Mouse (Mus musculus) heart, postnatal 4 days (tissue): ENCODE measurements around the gene Nppb. TPM values are rescaled to one million over a fixed set of nuclear protein-coding genes. Genes with fewer than 3 reads are reported as not detected.
A peak's percentile ranks its signal among the peaks of the same experiment; 100 is the strongest.

Experiments
- DNase-seq: peaks from one replicate; pipeline ENCODE4 v3.0.0; 2021
- total RNA-seq, 2 experiments: library from RNA; stranded (reverse); gene quantifications; 2 replicates each; pipeline ENCODE4 v1.2.3; 2021

The Nppb gene
- total RNA-seq, result 100 to 1,000 TPM; 736 to 787 TPM

DNA sequence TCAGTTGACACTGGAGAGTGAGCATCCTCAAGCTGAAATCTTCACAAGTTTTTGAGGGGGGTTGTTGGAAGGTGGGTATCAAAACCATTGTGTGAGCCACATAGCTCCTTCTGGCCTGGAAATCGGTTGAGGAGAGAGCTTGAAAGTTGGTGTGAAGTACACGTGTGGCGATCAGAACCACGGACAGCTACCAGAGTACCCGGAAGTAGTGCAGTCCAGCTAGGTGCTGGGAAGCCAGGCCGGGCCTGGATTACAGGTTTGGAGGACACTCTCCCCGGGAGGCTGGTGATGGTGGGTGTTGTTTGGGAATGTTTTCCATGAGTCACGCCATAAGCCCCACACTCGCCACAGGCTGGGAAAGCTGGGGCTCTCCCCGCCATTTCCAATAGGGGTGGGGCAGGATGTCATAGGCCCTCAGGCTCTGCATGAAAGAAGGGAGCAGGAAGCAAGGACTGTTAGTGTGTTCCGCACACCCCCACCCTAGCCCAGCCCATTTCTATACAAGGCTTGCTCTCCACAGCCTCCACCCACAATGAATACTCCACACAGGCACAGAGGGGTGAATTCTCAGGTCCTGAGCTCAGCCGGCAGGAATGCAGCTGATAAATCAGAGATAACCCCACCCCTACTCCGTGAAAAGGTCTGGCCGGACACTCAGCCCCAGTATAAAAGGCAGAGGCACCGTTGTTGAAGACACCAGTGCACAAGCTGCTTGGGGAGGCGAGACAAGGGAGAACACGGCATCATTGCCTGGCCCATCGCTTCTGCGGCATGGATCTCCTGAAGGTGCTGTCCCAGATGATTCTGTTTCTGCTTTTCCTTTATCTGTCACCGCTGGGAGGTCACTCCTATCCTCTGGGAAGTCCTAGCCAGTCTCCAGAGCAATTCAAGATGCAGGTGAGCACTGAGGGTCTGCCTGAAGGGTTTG lies at the start of gene Nppb:
TSS of gene Nppb (plus strand) at position 584 of the 928 bp plus-strand sequence.
- peak; percentile 80 for DNase-seq

DNA sequence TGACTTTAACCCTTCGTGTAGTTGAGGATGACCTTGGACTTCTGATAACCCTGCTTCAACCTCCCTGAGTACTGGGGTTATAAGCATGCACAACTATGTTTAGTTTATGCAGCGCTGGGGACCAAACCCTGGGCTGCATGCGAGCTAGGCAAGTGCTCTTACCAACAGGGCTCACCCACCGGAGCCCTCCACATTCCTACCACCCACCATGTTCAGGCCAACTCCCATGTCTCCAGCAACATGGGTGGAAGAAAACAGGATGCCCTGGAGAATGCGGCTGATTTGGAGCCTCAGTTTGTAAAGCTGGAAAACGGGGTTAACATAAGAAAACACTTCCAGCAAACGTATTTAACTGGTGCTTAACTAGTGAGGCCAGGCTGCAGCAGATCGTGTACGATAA lies 49.7 kb upstream of the Nppb start:
- DNase-seq, result no peak

DNA sequence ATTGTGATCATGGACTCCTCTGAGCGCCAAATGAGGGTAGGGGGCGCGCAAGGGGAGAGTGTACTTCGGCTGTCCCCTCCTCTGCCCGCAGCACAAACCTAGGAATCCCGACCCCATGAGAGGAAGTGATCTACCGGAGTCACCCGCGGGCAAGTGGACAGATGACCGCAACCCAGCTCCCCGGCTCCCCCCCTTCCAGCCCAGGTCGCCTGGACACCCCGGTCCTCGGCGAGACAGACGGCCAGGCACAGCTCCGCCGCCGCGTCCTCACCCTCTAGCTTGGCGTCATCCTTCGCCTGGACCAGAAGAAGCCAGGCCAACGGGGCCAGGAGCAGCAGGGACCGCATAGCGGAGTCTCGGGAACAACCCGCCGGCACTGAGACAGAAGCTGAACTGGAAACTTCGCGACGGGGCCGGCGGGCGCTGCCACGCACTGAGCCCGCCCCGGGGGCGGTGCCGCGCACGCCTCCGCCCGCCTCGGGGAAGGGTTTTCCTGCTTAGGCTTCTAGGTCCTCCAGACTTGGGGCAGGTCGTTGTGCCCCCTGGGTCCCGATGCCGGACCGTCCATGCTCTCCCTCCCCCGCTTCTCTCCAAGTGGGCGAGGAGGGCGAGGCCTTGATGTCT lies 49.1 kb upstream of the Nppb start, which contains the start of gene Plod1:
TSS of gene Plod1 (minus strand) at position 437 of the 624 bp plus-strand sequence.
- DNase-seq, result peak; percentile 90

DNA sequence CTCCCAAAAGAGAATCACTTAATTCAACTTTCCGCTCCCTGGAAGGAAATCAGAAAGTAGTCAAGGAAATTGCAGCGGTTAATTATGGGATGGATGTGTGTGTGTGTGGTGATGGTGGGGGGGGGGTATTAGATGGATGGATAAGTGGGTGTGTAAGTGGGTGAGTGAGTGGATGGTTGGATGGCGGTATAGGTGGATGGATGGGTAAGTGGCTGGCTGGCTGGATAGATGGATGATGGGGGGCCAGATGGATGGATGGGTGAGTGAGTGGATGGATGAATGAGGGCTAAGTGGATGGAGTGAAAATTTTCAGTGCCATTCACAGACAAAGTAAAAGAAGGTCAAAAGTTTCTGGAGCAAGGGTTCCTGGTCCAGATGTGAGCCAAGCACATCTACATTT lies 48.6 kb upstream of the Nppb start:
- DNase-seq, result no peak

DNA sequence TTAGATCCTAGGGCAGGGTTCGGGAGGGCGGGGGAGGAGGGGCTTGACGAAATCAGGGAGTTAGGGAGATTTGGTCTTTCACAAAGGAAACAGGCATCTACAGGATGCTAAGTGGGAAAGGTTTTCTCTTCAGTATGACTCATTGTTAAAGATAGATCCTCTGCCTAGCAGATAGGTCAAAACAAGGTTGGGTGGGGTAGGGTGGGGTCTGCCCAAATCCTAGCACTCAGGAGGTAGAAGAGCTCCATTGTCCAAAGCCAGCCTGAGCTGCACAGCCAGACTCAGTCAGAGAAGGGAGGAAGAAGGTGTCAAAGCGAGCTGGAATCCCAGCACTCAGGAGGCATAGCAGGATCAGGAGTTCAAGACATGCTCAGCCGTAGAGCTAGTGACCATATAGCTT lies 48.1 kb upstream of the Nppb start:
- DNase-seq, result no peak

DNA sequence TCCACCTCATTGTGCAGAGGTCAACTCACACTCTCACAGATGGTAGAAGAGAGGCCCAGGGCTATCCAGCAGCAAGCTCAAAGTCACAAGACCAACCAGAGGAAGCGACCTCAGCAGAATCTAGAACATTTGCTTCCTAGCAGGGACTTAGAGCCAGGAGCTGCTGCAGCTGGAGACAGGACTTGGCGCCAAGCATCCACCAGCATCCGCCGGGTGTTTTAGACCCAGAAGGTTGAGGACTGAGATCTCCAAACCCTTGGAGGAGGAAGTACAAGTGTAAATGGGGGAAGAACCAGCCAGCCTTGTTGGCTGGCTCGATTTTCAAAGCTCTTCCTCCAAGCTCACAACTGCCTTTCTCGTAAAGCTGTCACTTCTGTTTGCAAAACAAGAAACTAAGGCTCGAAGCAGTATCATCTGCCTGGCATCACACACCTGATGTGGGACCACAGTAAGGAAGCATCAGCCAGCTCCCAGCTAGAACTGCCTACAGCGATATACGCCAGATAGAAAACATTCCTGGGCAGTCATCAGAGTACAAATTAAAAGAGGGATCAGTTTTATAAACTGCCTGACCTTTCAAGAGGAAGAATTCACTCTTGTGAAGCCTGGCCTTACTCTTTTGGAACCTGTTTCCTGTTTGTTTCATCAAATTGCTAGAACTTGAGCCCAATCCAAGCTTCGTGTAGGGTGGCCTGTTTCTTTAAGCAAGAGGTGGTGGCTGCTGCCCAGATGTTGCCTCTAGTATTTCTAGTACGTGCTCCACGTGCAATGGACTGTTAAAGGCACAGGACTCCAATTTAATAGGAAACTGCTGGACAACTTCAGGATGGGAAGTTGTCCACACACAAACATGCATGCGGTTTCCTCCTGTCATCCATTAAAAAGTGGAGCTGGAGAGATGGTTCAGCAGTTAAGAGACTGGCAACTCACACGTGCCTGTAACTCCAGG lies 47.2 kb upstream of the Nppb start:
- peak; percentile 61 for DNase-seq

DNA sequence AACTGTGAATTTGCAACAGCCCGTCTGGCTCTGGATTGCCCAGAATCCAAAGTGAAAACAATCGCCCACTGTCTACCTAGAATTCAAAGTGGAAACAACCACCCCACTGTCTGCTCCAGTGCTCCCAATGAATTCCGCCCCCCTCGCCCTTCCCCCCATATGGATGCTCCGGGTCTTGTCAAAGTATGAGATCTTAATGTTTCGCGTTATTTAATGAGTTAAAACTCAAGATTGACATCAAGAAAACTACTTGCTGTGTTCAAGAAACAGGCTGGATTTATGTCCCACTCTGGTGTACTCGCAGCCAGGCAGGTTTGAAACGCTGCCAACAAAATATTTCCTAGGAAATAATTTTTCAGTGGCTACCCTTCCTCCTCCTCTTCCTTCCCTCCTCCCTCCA lies 45.5 kb upstream of the Nppb start:
- no peak for DNase-seq

DNA sequence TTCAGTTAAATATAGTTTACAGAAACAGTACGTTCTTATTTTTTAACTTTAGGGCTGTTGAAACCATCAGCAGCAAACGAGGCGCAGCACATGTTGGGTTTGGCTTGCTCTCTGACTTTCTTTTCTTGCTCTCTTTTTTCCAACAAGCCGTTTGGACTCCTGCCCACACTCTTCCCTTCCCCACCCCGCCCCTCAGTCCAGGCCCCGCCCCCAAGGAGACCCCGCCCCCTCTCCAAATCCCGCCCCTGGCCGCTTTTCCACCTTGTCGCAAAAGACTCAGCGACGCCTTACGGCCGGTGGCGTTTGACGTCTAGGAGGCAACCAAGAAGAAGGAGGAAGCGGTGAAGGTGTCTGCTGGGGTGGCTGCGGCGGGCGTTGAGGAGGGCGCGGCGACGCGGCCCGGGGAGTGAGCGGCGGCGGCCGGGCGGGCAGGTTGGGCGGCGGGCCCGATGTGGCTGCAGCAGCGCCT lies 45.0 kb upstream of the Nppb start, which contains the start of gene 2510039O18Rik:
TSS of gene 2510039O18Rik (plus strand) at position 320 of the 469 bp plus-strand sequence.
- DNase-seq, result peak; percentile 90

DNA sequence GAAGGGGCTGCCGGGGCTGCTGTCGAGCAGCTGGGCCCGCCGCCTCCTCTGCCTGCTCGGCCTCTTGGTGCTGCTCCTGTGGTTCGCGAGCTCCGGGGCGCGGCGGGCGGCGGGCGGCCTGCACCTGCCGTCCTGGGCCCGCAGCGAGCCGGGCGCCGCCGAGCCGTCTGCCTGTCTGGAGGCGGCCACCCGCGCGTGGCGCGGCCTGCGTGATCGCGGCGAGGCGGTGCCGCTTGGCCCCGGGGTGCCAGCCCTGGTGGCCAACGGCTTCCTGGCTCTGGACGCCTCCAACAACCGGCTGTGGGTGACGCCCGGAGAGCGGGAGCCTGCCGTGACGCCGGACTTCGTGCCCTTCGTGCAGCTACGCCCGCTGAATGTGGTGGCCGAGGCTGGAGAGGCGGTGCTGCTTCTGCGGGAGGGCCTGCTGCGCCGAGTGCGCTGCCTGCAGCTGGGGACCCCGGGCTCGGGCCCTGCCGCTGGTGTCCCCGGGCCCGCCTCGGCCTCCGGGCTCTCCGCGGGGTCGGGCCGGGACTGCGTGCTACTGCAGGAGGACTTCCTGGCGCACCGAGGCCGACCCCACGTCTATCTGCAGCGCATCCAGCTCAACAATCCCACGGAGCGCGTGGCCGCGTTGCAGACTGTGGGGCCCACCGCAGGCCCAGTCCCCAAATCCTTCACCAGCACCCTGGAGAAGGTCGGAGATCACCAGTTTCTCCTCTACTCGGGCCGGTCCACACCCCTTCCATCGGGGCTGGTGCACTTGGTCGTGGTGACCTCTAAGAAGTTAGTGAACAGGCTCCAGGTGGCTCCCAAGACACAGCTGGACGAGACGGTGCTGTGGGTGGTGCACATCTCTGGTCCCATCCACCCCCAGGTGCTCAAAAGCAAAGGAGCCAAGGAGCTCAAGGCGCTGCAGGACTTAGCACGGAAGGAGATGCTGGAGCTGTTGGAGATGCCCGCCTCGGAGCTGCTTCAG lies 44.3 kb upstream of the Nppb start:
- DNase-seq, result no peak

DNA sequence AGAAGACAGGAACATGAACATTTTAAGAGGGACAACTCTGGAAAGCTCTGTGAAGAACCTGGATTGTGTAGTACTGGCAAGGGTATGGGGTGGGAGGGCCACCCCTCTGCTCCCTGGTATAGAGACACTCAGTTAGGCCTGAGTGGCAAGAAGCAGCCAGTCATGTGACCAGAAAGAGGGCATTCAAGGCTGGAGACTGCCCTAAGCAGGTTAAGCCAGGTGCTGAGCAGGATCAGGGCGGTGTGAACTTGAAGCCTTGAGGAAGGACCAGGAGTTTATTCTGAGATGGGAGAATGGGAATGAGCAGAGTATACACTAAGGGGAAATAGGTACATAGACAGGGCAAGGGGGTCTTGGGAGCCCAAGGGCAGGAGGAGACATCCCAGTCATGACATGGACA lies 42.6 kb upstream of the Nppb start:
- DNase-seq, result no peak

DNA sequence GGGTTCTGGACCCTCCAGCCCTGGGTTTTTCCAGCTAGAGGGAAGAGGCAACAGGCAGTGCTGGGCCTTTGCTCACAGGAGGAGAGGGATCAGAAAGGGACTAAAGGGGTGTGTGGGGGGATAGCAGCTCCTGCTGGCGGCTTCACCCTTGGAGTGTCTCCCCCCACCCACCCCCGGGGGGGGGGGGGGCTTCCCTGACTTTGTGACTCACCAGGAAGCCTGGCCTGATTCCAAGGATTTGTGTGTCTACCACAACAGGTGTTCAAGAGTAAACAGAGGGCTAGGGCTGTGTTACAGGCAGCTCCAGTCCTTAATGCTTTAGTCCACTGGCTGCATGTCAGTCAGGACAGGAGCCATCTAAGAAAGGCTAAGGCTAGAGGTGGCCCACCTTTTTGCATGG lies 38.1 kb upstream of the Nppb start:
- no peak for DNase-seq

DNA sequence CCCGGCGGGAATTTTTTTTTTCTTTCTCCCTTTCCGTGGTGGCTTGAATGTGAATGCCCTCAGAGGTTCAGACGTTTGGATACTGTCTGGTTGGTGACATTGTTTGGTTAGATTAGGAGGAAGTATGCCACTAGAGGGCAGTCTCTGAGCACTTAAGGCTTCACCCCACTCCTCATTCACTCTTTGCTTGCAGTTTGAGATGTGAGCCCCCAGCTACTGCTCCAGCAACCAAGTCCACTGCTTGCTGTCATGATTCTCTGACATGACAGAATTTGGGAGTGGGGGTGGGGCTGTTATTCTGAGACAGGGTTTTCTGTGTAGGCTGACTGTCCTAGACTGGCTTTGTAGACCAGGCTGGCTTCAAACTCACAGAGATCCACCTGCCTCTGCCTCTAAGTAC lies 32.0 kb upstream of the Nppb start:
- DNase-seq, result peak; percentile 57

DNA sequence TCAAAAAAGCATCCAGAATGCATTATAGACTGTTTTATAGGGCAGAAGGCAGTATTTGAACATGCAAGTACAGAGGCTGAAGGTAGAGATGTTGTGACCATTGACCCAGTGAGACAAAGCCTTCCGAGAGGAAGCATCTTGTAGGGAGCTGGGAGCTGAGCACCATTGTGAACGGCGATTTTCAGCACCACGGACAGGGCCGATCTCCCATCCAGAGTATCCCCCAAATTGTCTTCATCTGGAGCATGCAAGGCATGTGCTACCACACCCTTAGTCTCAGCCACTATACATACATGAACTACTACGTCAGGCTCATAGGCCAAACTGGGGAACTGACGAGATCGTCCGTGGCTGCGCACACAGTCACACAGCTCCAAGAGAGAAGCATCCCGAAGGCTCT lies 28.4 kb upstream of the Nppb start:
- DNase-seq, result peak; percentile 55

DNA sequence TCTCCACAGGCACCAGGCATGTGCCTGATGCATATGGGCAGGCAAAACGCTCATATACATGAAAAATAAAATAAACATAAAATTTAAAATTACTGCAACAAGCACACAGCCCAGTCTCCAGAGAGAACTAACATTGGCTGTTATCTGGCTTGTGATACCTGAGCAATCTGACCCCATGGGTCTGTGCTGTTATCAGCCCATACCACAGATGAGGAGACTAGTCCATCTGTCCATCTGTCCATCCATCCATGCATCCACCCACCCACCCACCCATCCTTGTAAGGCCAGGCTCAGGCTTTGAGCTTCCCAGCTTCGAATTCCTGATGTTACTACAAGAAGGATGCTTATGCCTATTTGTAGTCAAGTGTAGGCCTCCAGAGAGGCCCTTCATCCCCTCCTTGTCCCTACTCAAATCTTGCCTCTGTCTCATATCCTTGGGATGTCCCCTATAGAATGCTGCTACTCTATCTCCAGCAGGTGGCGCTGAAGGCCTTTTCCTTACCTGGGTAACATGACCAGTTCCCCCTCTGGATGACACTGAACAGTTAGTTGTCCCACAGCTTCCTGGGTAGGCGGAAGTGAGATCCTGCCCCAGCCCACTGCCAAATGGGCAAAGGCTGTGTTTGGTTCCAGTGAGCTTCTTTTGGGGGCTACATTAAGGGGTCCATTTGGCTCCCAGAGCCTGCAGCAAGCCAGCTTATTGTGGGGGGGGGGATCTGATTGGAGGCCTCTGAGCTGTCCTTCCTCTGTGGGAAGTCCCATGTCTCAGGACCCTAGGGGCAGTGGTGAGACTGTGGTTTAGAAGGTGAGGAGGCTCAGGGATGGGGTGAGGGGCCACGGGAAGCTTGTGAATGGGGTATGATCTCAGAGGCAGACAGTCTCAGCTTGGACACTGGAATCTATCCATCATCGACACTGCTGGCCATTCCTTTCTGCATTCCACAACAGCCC lies 25.4 kb upstream of the Nppb start:
- DNase-seq, result peak; percentile 85

DNA sequence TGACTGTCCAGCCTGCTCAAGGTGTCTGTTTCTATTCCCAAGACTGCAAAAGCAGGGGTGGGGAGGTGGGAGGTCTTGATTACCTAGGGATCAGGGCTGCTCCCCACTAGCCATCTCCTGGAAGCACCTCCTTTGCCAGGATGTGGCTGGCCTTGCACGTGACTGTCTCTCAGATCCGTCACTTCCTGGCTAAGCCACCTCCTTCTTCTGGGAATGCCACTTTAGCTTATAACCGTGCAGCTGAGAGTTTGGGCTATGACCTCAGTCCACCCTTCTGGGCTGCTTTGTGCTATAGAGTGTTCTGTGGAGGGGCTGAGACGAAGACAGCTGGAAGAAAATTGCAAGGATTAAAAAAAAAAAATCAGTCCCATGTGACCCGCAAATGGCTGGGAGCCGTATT lies 22.8 kb upstream of the Nppb start:
- peak; percentile 57 for DNase-seq

DNA sequence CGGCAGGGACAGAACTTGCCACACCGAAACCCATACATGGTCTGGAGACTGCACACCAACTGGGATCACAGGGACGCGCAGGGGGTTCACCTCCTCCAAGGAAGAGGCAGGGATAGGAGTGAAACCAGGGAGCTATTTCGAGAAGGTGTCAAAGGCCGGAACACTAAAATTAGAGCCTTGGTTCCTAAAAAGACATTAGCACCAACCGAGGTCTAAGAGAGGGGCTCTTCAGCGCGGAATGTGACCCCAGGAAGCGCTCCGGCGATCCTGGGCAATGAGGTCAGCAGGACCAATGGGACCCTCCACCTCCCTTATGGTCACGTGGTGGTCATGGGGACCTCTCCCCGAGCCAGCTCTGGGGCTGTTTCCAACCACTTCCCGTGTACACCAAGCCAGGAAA lies 22.0 kb upstream of the Nppb start:
- peak; percentile 69 for DNase-seq

DNA sequence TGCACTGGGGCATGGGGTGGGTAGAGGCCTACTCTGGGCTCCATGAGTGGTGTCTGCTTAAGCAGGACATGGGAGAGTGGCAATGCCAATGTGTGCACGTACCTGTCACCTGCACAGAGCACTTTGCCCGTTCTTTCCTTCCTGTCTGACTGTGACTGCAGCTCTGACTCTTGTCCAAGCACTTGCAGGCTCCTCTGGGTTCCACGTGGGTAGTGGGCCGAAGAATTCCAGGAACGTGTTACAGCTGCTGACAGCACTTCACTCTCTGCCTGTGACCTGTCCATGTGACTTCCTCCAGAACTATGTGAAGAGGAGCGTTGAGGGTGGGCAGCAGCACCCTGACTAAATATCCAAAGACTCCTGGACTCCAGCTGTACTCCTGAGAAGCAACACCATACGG lies 19.9 kb upstream of the Nppb start:
- peak; percentile 62 for DNase-seq

DNA sequence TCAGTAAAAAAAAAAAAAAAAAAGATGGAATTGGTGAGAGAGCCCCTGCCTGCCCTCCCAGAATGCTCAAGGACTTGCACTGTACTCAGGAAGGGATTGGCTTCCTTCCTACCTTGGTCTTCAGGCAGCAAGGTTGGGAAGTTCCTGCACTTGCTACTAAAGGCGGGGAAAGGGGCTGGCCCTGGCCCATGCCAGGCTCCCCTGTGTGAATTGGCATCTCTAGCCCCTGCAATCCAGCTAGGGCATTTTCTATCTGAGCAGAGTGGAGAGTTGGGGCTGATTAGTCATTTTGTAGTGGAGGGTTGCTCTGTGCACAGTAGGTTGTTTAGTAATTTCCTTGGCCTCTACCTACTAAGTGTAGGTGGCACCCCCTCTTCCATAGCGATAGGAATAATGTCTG lies 16.8 kb upstream of the Nppb start:
- peak; percentile 35 for DNase-seq

DNA sequence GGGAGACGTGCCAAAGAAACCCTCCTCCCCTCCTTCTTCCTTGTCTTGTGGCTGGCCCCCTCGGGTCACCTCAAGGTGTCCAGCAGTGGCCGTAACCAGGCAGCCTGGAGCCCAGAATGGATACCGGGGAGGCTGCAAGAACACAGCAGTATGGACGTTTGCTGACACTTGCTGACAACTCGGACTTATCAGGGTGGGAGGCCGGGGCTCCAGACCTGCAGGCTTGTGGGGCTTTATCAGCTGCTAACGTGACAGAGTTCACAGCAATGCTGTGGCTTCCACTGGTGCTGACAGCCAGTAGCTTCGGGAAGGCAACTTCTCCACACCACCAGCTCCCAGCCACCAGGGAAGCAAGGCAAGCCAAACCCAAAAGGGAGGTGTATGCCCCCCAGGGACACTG lies 16.3 kb upstream of the Nppb start:
- DNase-seq, result peak; percentile 69

DNA sequence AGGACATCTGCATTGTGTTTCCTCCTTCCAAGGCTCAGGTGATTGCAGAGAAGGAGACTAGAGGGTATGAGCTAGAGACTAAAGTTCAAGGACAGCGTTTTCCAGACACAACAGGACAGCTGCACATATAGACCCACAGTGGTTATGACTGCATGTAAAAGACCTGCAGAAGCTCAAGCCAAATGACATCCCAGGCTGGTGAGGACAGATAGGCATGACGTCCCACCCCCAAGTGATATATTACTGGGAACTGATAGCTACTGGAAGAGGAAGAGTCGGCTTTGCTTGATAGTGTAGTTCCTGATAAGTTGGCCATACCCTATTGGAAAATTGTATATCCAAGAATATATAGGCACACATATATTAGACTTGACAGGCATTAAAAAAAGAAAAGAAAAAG lies 9.4 kb upstream of the Nppb start:
- DNase-seq, result no peak
